Mouse (Mus musculus) brain, adult 2 months (tissue): ENCODE results near the gene Fam169b.
"Not testable (repeated sequence)": the region's sequence is repeated elsewhere in the genome, so short reads cannot be mapped to it uniquely, and the experiment has no call there.

ENCODE experiments used
- DNase-seq: peaks from one replicate; pipeline ENCODE4 v3.0.0; 2011; ENCODE audit warnings: low read depth, low spot score

The Fam169b gene

GRCm38 (mm10) chr7:68286526-68287481, 13.2 kb downstream of the Fam169b start:
- DNase-seq, result no peak

DNA sequence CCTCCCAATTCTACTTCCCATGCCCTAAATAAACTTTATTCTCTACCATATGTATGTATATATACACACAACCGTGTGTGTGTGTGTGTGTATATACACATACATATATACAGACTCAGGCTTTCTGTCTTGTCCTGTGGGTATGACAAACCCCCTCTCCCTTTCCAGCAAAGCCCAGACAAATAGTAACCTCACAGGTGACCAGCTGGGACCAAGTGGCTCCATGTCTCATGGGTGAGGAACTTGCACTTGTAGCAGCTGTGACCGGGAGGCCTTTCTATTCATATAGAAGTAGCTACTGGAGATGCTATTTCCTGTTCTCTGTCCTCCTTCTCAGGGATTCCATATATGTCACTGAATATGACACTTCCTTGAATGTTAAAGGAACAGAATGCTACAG, 13.9 kb downstream of the Fam169b start:
- no peak for DNase-seq

- DNase-seq, result not testable (repeated sequence)
Observed at GRCm38 (mm10) chr7:68288000-68288399, 14.4 kb downstream of the Fam169b start.

- DNase-seq, result no peak
Observed at GRCm38 (mm10) chr7:68289081-68289480, 15.4 kb downstream of the Fam169b start.

DNA sequence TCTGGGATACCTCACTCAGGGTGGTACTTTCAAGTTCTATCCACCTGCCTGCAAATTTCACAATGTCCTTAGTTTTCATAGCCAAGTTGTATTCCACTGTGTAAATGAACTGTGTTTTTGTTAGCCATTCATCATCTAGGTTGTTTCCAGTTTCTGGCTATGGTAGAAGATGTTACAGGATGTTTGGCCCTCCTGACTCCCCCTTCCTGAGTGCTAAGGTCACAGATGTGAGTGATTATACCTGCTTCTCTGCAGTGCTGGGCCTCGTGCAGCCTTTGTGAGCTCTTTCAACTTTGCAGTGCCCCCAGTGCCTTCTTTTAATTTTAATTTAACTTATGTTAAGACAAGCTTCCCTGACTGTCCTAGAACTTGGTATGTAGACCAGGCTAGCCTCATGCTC, 18.0 kb downstream of the Fam169b start:
- no peak for DNase-seq

- no peak for DNase-seq
Observed at GRCm38 (mm10) chr7:68293997-68294789, 20.6 kb downstream of the Fam169b start.

GRCm38 (mm10) chr7:68296487-68296886, 22.8 kb downstream of the Fam169b start:
- no peak for DNase-seq

GRCm38 (mm10) chr7:68298381-68299076, 24.9 kb downstream of the Fam169b start:
- DNase-seq, result peak; percentile 56

DNA sequence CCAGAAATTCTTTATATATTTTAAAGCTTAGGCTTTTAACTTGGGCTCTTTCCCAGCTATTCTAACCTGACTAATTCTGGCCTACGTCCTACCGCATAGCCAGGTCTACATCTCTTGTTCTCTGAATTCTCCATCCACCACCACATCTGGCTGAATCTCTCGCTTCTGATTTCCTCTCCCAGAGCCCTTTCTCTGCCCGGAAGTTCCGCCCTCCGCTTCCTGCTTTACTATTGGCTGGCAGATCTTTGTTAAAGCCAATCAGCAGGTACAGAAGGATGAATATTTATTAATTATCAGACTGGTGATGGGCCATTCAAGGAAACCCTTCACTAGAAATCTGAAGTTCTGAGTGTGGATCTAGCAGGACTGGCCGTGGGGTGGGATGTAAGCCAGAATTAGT, 27.5 kb downstream of the Fam169b start:
- no peak for DNase-seq

DNA sequence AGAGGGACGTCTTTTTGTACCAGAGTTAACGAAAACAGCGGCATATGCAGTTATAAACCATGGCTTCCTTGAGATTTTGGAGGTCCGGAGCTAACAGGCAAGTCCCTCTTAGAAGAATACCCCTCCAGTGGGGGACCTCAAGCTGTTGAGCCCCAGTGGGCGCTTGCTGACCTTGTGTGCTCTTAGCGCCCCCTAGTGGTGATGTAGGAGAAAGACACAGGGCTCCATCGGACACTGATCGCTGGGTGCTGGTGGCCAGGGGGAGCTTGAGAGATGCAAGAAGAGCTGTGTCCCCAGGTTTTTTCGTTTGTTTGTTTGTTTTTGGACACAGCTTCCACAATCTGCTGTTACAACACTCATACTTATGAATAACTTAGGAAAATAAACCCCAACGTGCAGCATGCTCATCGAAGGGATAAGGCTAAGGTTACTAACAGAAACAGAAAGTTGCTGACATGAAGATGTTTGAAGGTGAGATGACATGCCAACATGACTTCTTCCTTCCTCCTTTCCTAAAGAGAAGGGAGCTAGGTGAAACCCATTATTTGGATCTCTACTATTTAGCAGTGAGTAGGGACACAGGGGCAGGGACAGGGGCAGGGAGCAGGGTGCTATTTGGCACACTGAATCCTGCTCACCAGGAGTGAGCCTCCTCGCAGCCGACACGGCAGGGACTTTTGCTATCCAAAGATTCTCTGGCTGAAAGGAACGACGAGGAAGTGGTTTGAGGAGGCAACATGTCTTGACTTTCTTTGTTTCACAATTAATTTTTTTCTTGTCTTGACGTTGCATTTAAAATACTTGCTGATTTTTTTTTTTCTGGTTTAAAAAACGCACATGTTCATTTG, 29.2 kb downstream of the Fam169b start:
- peak; percentile 86 for DNase-seq

DNA sequence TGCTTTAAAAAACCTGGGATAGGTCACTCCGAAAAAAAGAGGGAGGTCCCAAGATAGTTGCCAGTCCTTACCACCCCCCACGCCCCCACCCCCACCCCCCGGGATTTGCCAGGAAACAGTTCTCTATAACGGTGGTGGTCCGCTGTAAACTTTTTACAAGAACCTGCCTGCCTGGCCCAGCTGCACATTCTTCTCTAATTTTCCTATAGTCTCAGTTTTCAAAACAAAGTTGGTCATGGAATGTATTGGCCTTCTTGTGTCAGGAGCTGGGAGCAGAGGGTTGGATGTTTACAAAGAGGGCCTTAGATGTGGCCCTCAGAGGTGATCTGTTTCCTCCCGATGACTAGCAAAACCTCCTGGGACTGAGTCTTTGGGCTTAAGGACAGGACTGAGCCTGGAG, 30.0 kb downstream of the Fam169b start:
- no peak for DNase-seq

DNA sequence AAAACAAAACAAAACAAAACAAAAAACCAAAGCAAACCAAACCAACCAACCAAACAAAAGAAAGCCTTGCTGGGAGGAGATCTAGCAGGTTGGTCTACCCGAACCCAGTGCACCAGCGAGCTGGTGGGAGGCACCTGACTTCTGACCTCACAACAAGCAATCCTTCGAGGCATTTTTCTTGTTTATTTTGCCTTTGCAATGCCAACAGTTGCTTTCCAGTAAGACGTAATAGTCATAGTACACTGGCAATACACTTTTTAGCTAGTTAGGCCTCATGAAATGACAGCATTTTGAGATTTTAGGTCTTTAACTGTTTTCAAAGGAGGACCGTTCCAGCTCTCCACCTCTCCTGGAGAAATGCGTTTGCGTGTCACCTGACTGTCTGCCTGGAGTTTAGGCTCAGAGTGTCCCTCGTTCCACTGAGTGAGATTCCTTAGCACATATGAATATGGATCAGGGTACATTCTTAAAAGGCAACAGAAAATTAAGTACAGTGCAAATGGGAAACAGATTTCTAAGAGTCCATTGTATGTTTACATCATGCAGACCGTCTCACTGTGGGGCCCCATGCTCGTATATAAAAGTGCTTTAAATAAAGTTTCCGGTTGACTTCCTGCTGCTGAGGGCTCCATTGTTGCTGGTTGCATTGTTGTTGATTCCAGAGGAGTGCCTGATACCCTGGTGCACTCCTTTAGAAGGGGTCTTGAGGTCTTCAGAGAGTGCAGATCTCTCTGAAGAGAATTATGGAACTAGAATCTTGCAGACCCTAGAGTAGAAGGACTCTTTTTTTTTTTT, 32.3 kb downstream of the Fam169b start:
- DNase-seq, result no peak

GRCm38 (mm10) chr7:68306756-68307155, 33.1 kb downstream of the Fam169b start:
- no peak for DNase-seq

GRCm38 (mm10) chr7:68311469-68311868, 37.8 kb downstream of the Fam169b start:
- DNase-seq, result no peak

- DNase-seq, result peak; percentile 71
Observed at GRCm38 (mm10) chr7:68312395-68312794, 38.8 kb downstream of the Fam169b start.

DNA sequence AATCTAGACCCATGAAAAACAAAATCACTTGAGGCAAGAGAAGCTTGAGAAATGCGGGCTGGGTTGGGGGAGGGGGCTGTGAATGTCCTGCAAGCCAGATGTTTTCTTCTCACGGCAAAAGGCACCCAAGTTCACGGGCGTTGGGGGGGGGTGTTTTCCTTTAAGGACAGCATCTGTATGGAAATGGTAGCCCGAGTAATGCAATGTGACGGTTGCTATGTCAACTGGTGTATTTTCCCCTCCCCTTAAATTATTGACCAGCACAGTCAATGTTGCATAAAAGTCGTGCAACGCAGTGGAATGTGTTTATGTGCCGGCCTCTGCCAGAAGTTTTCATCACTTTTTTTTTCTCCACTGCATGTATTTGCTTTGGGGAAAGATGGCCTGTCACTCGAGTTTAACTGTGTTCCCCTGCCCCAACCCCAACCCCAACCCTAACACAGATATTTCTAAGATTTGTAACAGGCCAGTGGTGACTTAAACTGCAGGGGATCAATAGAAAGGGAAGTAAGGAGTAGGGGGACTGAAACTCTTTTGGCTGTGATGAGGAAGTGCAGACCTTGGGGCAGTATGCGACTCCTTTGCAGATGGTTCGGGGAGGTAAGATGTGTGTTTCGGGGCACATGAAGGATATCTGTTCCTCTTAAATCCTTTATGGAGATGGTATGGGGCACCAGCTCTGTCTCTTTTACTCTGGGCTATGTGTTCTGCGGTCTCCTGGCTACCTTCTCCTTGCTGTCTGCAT, 39.6 kb downstream of the Fam169b start:
- no peak for DNase-seq

DNA sequence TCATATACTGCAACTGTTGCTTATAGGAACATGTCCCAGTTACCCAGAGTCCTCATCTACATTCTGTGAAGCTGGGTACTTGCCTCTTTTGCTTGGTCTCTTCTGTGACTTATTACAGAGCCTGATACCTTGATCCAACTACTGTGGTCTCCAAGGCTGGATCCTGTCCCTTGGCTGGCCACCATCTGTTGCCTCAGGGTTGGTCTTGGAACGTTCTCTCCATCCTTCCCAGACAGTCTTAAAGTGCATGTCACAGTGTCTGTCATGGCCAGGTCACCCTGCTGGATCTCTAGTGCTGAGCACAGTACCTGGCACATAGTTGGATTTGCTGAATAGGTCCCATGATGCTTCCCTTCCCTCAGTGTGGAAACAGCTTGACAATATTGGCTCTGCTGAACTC, 40.6 kb downstream of the Fam169b start:
- DNase-seq, result peak; percentile 23

GRCm38 (mm10) chr7:68315068-68315467, 41.4 kb downstream of the Fam169b start:
- no peak for DNase-seq

- DNase-seq, result peak; percentile 74
Observed at GRCm38 (mm10) chr7:68318006-68318788, 44.6 kb downstream of the Fam169b start.
